Mouse (Mus musculus) embryonic facial prominence, embryonic 15.5 days (tissue): Measurements from ENCODE around the gene Paqr8. TPM values are rescaled to one million over a fixed set of nuclear protein-coding genes. Genes with fewer than 3 reads are reported as not detected.
"Not testable (repeated sequence)": the region's sequence is repeated elsewhere in the genome, so short reads cannot be mapped to it uniquely, and the experiment has no call there.

Experiments used
- ATAC-seq: fragments of 200-750 bp; cut with Nextera tagmentation; 2 replicates; pipeline ENCODE4 v1.8.0; 2017; ENCODE audit warnings: low read depth, moderate TSS enrichment; ENCODE audit not compliant: insufficient number of reproducible peaks, low FRiP score, low TSS enrichment
- H3K27ac ChIP-seq: fragments of 300-500 bp; sonication (generic); replicated peaks from 2 replicates; pipeline ENCODE4 v1.5.1; 2015; ENCODE audit warnings: mild to moderate bottlenecking, inconsistent platforms
- H3K27me3 ChIP-seq: fragments of 300-500 bp; sonication (generic); 2 replicates; pipeline ENCODE4 v1.6.1; 2015; ENCODE audit warnings: inconsistent platforms
- H3K36me3 ChIP-seq: fragments of 300-500 bp; sonication (generic); 2 replicates; pipeline ENCODE4 v1.6.1; 2015; ENCODE audit warnings: mild to moderate bottlenecking, inconsistent platforms
- H3K4me1 ChIP-seq: fragments of 300-500 bp; sonication (generic); 2 replicates; pipeline ENCODE4 v1.6.1; 2015; ENCODE audit warnings: inconsistent platforms
- H3K4me2 ChIP-seq: fragments of 300-500 bp; sonication (generic); replicated peaks from 2 replicates; pipeline ENCODE4 v1.6.1; 2015; ENCODE audit warnings: mild to moderate bottlenecking, inconsistent platforms
- H3K4me3 ChIP-seq: fragments of 300-500 bp; sonication (generic); replicated peaks from 2 replicates; pipeline ENCODE4 v1.5.1; 2015; ENCODE audit warnings: mild to moderate bottlenecking, inconsistent platforms
- H3K9ac ChIP-seq: fragments of 300-500 bp; sonication (generic); 2 replicates; pipeline ENCODE4 v1.6.1; 2015; ENCODE audit warnings: inconsistent platforms
- H3K9me3 ChIP-seq: fragments of 300-500 bp; sonication (generic); replicated peaks from 2 replicates; pipeline ENCODE4 v1.6.1; 2016; ENCODE audit warnings: inconsistent platforms
- WGBS: fragments of 180-500 bp; shearing (Covaris S2); methylation state at CpG from one replicate; pipeline ENCODE4 v1.1.7; 2015; 5-methylcytosine and 5-hydroxymethylcytosine counted together
- polyA plus RNA-seq: library from polyadenylated mRNA; unstranded; fragments of >200 nt; fragmentation: Nextera tagmentation; extraction: Ambion mirVana; gene quantifications from 2 replicates; pipeline ENCODE4 v1.2.1, GENCODE M21; 2015

Gene Paqr8
- polyA plus RNA-seq, 1 experiment from 2014 or later = 5.4 TPM

GRCm38 (mm10) chr1:20912527-20913171 lies 22.2 kb downstream of the Paqr8 start:
- Histone ChIP-seq H3K36me3 (no peaks in the 10 kb centered on the region), H3K4me3 (no peak overlapping the region), H3K4me2 (no peak overlapping the region), H3K9me3 (no peaks in the 10 kb centered on the region), H3K4me1 (peaks cover 6% of the 10 kb centered on the region), H3K9ac (no peak overlapping the region), H3K27me3 (no peaks in the 10 kb centered on the region), H3K27ac (no peak overlapping the region)
- WGBS = 47% methylated on average over 13 of the region's 13 CpGs
- peak; percentile 29; the same call in 1 of the 2 replicates for ATAC-seq

GRCm38 (mm10) chr1:20914769-20915168 lies 24.4 kb downstream of the Paqr8 start:
- WGBS = 91% methylated on average over 3 of the region's 3 CpGs
- no peak for ATAC-seq
- Histone ChIP-seq H3K9me3 (no peaks in the 10 kb centered on the region), H3K4me2 (no peak overlapping the region), H3K4me3 (no peak overlapping the region), H3K27me3 (no peaks in the 10 kb centered on the region), H3K4me1 (peaks cover 11% of the 10 kb centered on the region), H3K9ac (no peak overlapping the region), H3K27ac (no peak overlapping the region), H3K36me3 (no peaks in the 10 kb centered on the region)

- WGBS = 78% methylated on average over 5 of the region's 5 CpGs
- H3K4me2 ChIP-seq = no peak overlapping the region
Observed at GRCm38 (mm10) chr1:20915608-20916007, 25.2 kb downstream of the Paqr8 start.

GRCm38 (mm10) chr1:20917496-20918050 lies 27.2 kb downstream of the Paqr8 start:
- H3K4me3 ChIP-seq = no peak overlapping the region
- WGBS = 80% methylated on average over 6 of the region's 6 CpGs
- ATAC-seq = no peak

More at GRCm38 (mm10) chr1:20915608-20916007, 25.2 kb downstream of the Paqr8 start:
- ATAC-seq = no peak
- Histone ChIP-seq H3K4me1 (peaks cover 12% of the 10 kb centered on the region), H3K27ac (no peak overlapping the region), H3K9ac (no peak overlapping the region), H3K9me3 (no peaks in the 10 kb centered on the region), H3K27me3 (no peaks in the 10 kb centered on the region), H3K36me3 (no peaks in the 10 kb centered on the region), H3K4me3 (no peak overlapping the region)

GRCm38 (mm10) chr1:20919728-20920127 lies 29.3 kb downstream of the Paqr8 start:
- 90% methylated on average over 2 of the region's 2 CpGs for WGBS

More at GRCm38 (mm10) chr1:20917496-20918050, 27.2 kb downstream of the Paqr8 start:
- H3K4me2 ChIP-seq = no peak overlapping the region
- no peak overlapping the region for H3K27ac ChIP-seq
- no peak overlapping the region for H3K9ac ChIP-seq
- H3K27me3 ChIP-seq = no peaks in the 10 kb centered on the region
- no peaks in the 10 kb centered on the region for H3K9me3 ChIP-seq
- peaks cover 7% of the 10 kb centered on the region for H3K4me1 ChIP-seq
- no peaks in the 10 kb centered on the region for H3K36me3 ChIP-seq

GRCm38 (mm10) chr1:20921081-20921528 lies 30.7 kb downstream of the Paqr8 start:
- WGBS = 74% methylated on average over 10 of the region's 10 CpGs
- peak; percentile 65; the same call in 1 of the 2 replicates for ATAC-seq

More at GRCm38 (mm10) chr1:20919728-20920127, 29.3 kb downstream of the Paqr8 start:
- no peaks in the 10 kb centered on the region for H3K9me3 ChIP-seq
- H3K4me3 ChIP-seq = no peak overlapping the region
- H3K4me1 ChIP-seq = peaks cover 13% of the 10 kb centered on the region
- no peaks in the 10 kb centered on the region for H3K36me3 ChIP-seq
- ATAC-seq = no peak
- H3K9ac ChIP-seq = no peak overlapping the region
- no peak overlapping the region for H3K27ac ChIP-seq
- no peak overlapping the region for H3K4me2 ChIP-seq
- no peaks in the 10 kb centered on the region for H3K27me3 ChIP-seq

GRCm38 (mm10) chr1:20922612-20923399 lies 32.4 kb downstream of the Paqr8 start:
- Histone ChIP-seq H3K4me3 (0 out of 2 replicates have a peak overlapping the region, but pooled peaks have one; percentile 7), H3K9ac (no peak overlapping the region), H3K4me2 (0 out of 2 replicates have a peak overlapping the region, but pooled peaks have one; percentile 15), H3K27ac (no peak overlapping the region), H3K9me3 (no peaks in the 10 kb centered on the region), H3K27me3 (no peaks in the 10 kb centered on the region), H3K4me1 (peaks cover 13% of the 10 kb centered on the region), H3K36me3 (no peaks in the 10 kb centered on the region)
- ATAC-seq = no peak; the same call in 1 of the 2 replicates
- WGBS = 29% methylated on average over 11 of the region's 11 CpGs

More at GRCm38 (mm10) chr1:20921081-20921528, 30.7 kb downstream of the Paqr8 start:
- no peak overlapping the region for H3K27ac ChIP-seq
- peaks cover 13% of the 10 kb centered on the region for H3K4me1 ChIP-seq
- no peak overlapping the region for H3K9ac ChIP-seq
- H3K4me3 ChIP-seq = no peak overlapping the region
- no peaks in the 10 kb centered on the region for H3K27me3 ChIP-seq
- H3K4me2 ChIP-seq = no peak overlapping the region
- H3K9me3 ChIP-seq = no peaks in the 10 kb centered on the region
- no peaks in the 10 kb centered on the region for H3K36me3 ChIP-seq

GRCm38 (mm10) chr1:20925324-20925723 lies 34.9 kb downstream of the Paqr8 start:
- H3K4me1 ChIP-seq, H3K4me3 ChIP-seq, H3K9me3 ChIP-seq, H3K9ac ChIP-seq, ATAC-seq, H3K36me3 ChIP-seq, H3K27me3 ChIP-seq, H3K27ac ChIP-seq, H3K4me2 ChIP-seq: not testable (repeated sequence)
- 82% methylated on average over 7 of the region's 7 CpGs for WGBS

- Histone ChIP-seq H3K4me3 (no peak overlapping the region), H3K27ac (no peak overlapping the region), H3K4me1 (peaks cover 7% of the 10 kb centered on the region), H3K9me3 (no peaks in the 10 kb centered on the region), H3K9ac (no peak overlapping the region), H3K27me3 (no peaks in the 10 kb centered on the region), H3K4me2 (no peak overlapping the region), H3K36me3 (no peaks in the 10 kb centered on the region)
- ATAC-seq = no peak
- WGBS = 87% methylated on average over 4 of the region's 4 CpGs
Observed at GRCm38 (mm10) chr1:20925926-20926325, 35.5 kb downstream of the Paqr8 start.

GRCm38 (mm10) chr1:20926376-20926775 lies 36.0 kb downstream of the Paqr8 start:
- H3K4me2 ChIP-seq = no peak overlapping the region
- no peak for ATAC-seq
- H3K4me1 ChIP-seq = peaks cover 7% of the 10 kb centered on the region
- no peak overlapping the region for H3K9ac ChIP-seq
- 84% methylated on average over 3 of the region's 4 CpGs for WGBS
- no peak overlapping the region for H3K4me3 ChIP-seq
- no peaks in the 10 kb centered on the region for H3K27me3 ChIP-seq
- H3K27ac ChIP-seq = no peak overlapping the region
- H3K9me3 ChIP-seq = no peaks in the 10 kb centered on the region
- H3K36me3 ChIP-seq = no peaks in the 10 kb centered on the region

- Histone ChIP-seq H3K9ac (no peak overlapping the region), H3K4me2 (no peak overlapping the region), H3K4me3 (no peak overlapping the region), H3K27ac (no peak overlapping the region), H3K4me1 (no peaks in the 10 kb centered on the region), H3K9me3 (no peaks in the 10 kb centered on the region), H3K36me3 (no peaks in the 10 kb centered on the region), H3K27me3 (no peaks in the 10 kb centered on the region)
- 63% methylated on average over 4 of the region's 4 CpGs for WGBS
- ATAC-seq = no peak
Observed at GRCm38 (mm10) chr1:20928487-20928886, 38.1 kb downstream of the Paqr8 start.
